Mouse (Mus musculus) myocyte (in vitro differentiated cells): Measurements from ENCODE around the gene Fanci. TPM values are rescaled to one million over a fixed set of nuclear protein-coding genes. Genes with fewer than 3 reads are reported as not detected.

Experiments
- H3K27me3 ChIP-seq: one replicate; pipeline ENCODE4 v1.6.1; 2011; ENCODE audit not compliant: control insufficient read depth, insufficient read depth, insufficient read length
- H3K36me3 ChIP-seq: one replicate; pipeline ENCODE4 v1.6.1; 2011; ENCODE audit not compliant: control insufficient read depth, insufficient read depth
- H3K4me2 ChIP-seq: one replicate; pipeline ENCODE4 v1.6.1; 2011; ENCODE audit warnings: low read depth, control low read depth
- H3K4me3 ChIP-seq: one replicate; pipeline ENCODE4 v1.5.1; 2011; ENCODE audit warnings: mild to moderate bottlenecking, control low read depth, moderate library complexity
- H3K79me2 ChIP-seq: one replicate; pipeline ENCODE4 v1.6.1; 2011; ENCODE audit not compliant: control insufficient read depth, insufficient read depth
- H3ac ChIP-seq: one replicate; pipeline ENCODE4 v1.6.1; 2011; ENCODE audit not compliant: control insufficient read depth, insufficient read length
- CEBPB ChIP-seq: IDR thresholded peaks from 2 replicates; pipeline ENCODE4 v1.6.1; 2011; ENCODE audit warnings: mild to moderate bottlenecking, moderate library complexity; ENCODE audit not compliant: poor library complexity, insufficient read depth, severe bottlenecking
- E2F4 ChIP-seq: IDR thresholded peaks from one replicate; pipeline ENCODE4 v1.6.1; 2011; ENCODE audit warnings: mild to moderate bottlenecking, control low read depth, moderate library complexity; ENCODE audit not compliant: insufficient read depth
- MAX ChIP-seq: IDR thresholded peaks from one replicate; pipeline ENCODE4 v1.6.1; 2011; ENCODE audit warnings: low read depth, mild to moderate bottlenecking, control low read depth
- MYOD1 ChIP-seq, 3 experiments: IDR thresholded peaks; one replicate each; pipeline ENCODE4 v1.6.1; 2011; ENCODE audit warnings: control low read depth in 2 of 3, low read depth in 2 of 3, mild to moderate bottlenecking in 2 of 3, moderate library complexity in 1 of 3; ENCODE audit not compliant: insufficient read length in 2 of 3, control insufficient read depth in 1 of 3
- MYOG ChIP-seq, 3 experiments: IDR thresholded peaks; one replicate each; pipeline ENCODE4 v1.6.1; 2011; ENCODE audit warnings: control low read depth in 2 of 3, low read depth in 2 of 3, mild to moderate bottlenecking in 2 of 3; ENCODE audit not compliant: insufficient read length in 2 of 3, control insufficient read depth in 1 of 3, insufficient read depth in 1 of 3
- POLR2A ChIP-seq: IDR thresholded peaks from one replicate; pipeline ENCODE4 v1.6.1; 2011; ENCODE audit warnings: low read depth, mild to moderate bottlenecking, control low read depth, moderate library complexity; ENCODE audit not compliant: insufficient read length
- POLR2AphosphoS2 ChIP-seq: IDR thresholded peaks from one replicate; pipeline ENCODE4 v1.6.1; 2011; ENCODE audit warnings: low read depth, control low read depth; ENCODE audit not compliant: insufficient read length
- REST ChIP-seq: IDR thresholded peaks from one replicate; pipeline ENCODE4 v1.6.1; 2011; ENCODE audit warnings: mild to moderate bottlenecking, control low read depth, moderate library complexity; ENCODE audit not compliant: insufficient read depth, insufficient read length
- SRF ChIP-seq: IDR thresholded peaks from one replicate; pipeline ENCODE4 v1.6.1; 2011; ENCODE audit warnings: low read depth; ENCODE audit not compliant: control insufficient read depth, insufficient read length
- TCF12 ChIP-seq: IDR thresholded peaks from one replicate; pipeline ENCODE4 v1.6.1; 2011; ENCODE audit warnings: mild to moderate bottlenecking, control low read depth; ENCODE audit not compliant: poor library complexity, insufficient read depth, severe bottlenecking
- TCF3 ChIP-seq: IDR thresholded peaks from one replicate; pipeline ENCODE4 v1.6.1; 2011; ENCODE audit warnings: low read depth, control low read depth; ENCODE audit not compliant: insufficient read length
- USF1 ChIP-seq: IDR thresholded peaks from one replicate; pipeline ENCODE4 v1.6.1; 2011; ENCODE audit warnings: low read depth, mild to moderate bottlenecking, control low read depth, moderate library complexity
- polyA plus RNA-seq: library from polyadenylated mRNA; unstranded; fragments of >200 nt; fragmentation: generic; extraction: Trizol; gene quantifications from one replicate; pipeline ENCODE4 v1.2.1, GENCODE M21; 2012; ENCODE audit warnings: missing spikeins

Fanci gene
- polyA plus RNA-seq, 1 experiment, result 1.6 TPM

GRCm38 (mm10) chr7:79440035-79440434 is 48.3 kb downstream of the Fanci start:
- no peaks in the 10 kb centered on the region for H3K27me3 ChIP-seq
- H3ac ChIP-seq, result no peak overlapping the region
- no peak for TF ChIP-seq REST
- TF ChIP-seq TCF3, result no peak
- no peak for TF ChIP-seq USF1
- TF ChIP-seq SRF, result no peak
- no peak for TF ChIP-seq MAX
- TF ChIP-seq CEBPB, result no peak
- H3K4me2 ChIP-seq, result no peak overlapping the region
- no peak overlapping the region for H3K4me3 ChIP-seq
- no peaks in the 10 kb centered on the region for H3K79me2 ChIP-seq
- H3K36me3 ChIP-seq, result no peaks in the 10 kb centered on the region

- Histone ChIP-seq H3K79me2 (no peaks in the 10 kb centered on the region), H3K4me2 (no peak overlapping the region), H3ac (no peak overlapping the region), H3K36me3 (peaks cover 43% of the 10 kb centered on the region), H3K4me3 (no peak overlapping the region), H3K27me3 (no peaks in the 10 kb centered on the region)
- TF ChIP-seq USF1 (no peak), E2F4 (no peak), MYOD1 (IDR thresholded peaks at IDR 0.05; ENCODE audit: control insufficient read depth in 1 of 3, insufficient read length in 2 of 3, low read depth in 2 of 3) (no peak), SRF (no peak), POLR2A (no peak), TCF12 (no peak), MAX (no peak), TCF3 (no peak), MYOG (IDR thresholded peaks at IDR 0.05; ENCODE audit: control insufficient read depth in 1 of 3, insufficient read depth in 1 of 3, insufficient read length in 2 of 3, low read depth in 2 of 3) (no peak), POLR2AphosphoS2 (no peak), REST (no peak), CEBPB (no peak)
Measured at GRCm38 (mm10) chr7:79447048-79447447, 55.3 kb downstream of the Fanci start.

DNA sequence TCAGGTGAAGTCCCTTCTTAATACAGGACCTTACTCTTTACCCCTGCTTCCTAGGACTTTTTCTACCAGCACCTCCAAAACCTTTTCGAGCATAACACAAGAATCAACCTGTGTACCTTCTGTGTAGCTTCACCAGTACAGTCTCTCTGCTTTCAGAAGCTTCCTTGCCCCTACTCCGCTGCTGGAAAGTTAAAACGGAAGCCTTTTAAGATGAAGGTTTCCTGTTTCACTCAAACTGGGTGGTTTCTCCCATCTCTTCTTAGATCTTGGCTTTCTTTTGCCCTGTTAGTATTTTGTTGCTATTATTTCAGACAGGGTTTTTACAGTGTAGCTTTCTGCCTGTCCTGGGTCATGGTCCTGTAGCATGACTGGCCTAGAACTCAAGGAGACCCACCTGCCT is 55.8 kb downstream of the Fanci start:
- H3K4me3 ChIP-seq, result no peak overlapping the region

DNA sequence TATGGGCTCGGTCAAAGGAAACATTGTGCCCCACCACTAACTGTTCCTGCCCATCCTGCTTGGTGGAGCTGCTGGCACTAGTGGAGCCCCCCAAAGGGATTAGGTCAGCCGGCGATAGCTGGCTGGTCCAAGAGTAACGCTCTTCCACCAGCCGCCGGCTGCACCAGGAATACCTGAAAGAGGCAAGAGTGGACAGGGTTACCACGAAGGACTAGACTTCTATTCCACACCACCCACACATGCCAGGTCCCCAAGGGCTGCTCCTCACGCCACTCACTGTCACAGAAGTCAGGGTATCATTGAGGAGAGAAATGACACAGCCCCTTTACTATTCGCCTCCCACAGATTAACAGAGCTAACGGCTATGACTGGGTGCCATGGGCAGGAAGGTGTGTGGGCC is 70.0 kb downstream of the Fanci start:
- Histone ChIP-seq H3K27me3 (no peaks in the 10 kb centered on the region), H3K4me3 (no peak overlapping the region), H3K79me2 (peaks cover 15% of the 10 kb centered on the region), H3K4me2 (no peak overlapping the region), H3ac (no peak overlapping the region), H3K36me3 (no peaks in the 10 kb centered on the region)
- TF ChIP-seq MYOD1 (IDR thresholded peaks at IDR 0.05; ENCODE audit: control insufficient read depth in 1 of 3, insufficient read length in 2 of 3, low read depth in 2 of 3) (no peak), CEBPB (no peak), MAX (no peak), MYOG (IDR thresholded peaks at IDR 0.05; ENCODE audit: control insufficient read depth in 1 of 3, insufficient read depth in 1 of 3, insufficient read length in 2 of 3, low read depth in 2 of 3) (no peak), SRF (no peak), REST (no peak), USF1 (no peak)

More for the DNA sequence above, 55.8 kb downstream of the Fanci start:
- Histone ChIP-seq H3K27me3 (no peaks in the 10 kb centered on the region), H3K79me2 (no peaks in the 10 kb centered on the region), H3K4me2 (no peak overlapping the region), H3K36me3 (peaks cover 43% of the 10 kb centered on the region), H3ac (no peak overlapping the region)
- TF ChIP-seq REST (no peak), POLR2A (no peak), USF1 (no peak), MYOG (IDR thresholded peaks at IDR 0.05; ENCODE audit: control insufficient read depth in 1 of 3, insufficient read depth in 1 of 3, insufficient read length in 2 of 3, low read depth in 2 of 3) (no peak)

DNA sequence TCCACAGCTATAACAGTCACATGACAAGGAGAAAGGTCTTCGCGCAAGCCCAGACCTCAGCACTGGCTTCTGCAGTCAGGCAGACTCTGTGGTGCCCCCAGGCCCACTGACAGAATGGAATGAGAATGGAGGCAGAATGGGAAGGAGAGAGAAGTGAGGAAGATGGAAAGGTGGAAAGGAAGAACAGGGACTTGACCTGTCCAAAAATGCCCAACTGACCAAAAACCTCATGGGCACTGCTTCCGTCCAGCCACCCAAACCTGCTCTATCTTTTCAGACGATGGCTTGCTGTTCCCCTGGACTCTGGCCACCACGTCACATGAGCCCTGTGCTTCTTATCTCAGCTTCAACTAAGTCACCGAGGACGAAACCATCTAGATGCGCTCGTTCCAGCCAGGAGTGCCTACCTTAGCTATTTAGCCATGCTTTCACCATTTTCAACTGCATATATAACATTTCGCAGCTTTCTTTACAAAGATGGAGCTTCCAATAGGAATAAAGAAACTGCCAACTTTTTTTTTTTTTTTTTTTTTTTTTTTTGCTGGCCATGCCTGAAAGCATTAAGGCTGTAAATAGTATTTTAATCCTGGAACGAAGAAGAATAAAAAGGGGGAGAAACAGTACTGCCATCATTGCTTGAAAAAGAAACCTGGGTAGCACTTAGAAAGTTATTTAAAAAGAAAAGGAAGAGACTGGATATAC is 71.8 kb downstream of the Fanci start:
- Histone ChIP-seq H3K27me3 (no peaks in the 10 kb centered on the region), H3ac (no peak overlapping the region), H3K4me3 (no peak overlapping the region), H3K4me2 (no peak overlapping the region), H3K79me2 (peaks cover 15% of the 10 kb centered on the region), H3K36me3 (no peaks in the 10 kb centered on the region)
- TF ChIP-seq MYOD1 (IDR thresholded peaks at IDR 0.05; ENCODE audit: control insufficient read depth in 1 of 3, insufficient read length in 2 of 3, low read depth in 2 of 3) (no peak), MAX (no peak), POLR2AphosphoS2 (no peak), POLR2A (no peak), MYOG (IDR thresholded peaks at IDR 0.05; ENCODE audit: control insufficient read depth in 1 of 3, insufficient read depth in 1 of 3, insufficient read length in 2 of 3, low read depth in 2 of 3) (no peak), SRF (no peak), CEBPB (no peak), TCF12 (no peak), TCF3 (no peak), REST (no peak), USF1 (no peak), E2F4 (no peak)
